Mouse (Mus musculus) thymus, postnatal 14 days (tissue): ENCODE measurements around the gene Zfp341.

Experiments
- DNase-seq: peaks from one replicate; pipeline ENCODE4 v3.0.0; 2021

Gene Zfp341

GRCm38 (mm10) chr2:154680337-154680736 is 67.2 kb downstream of the Zfp341 start:
- no peak for DNase-seq

- DNase-seq, result no peak
These were observed 67.8 kb downstream of the Zfp341 start for GRCm38 (mm10) chr2:154680941-154681340.

- no peak for DNase-seq
These were observed 69.6 kb downstream of the Zfp341 start for GRCm38 (mm10) chr2:154682712-154683111.

GRCm38 (mm10) chr2:154684901-154685470 is 71.9 kb downstream of the Zfp341 start:
- no peak for DNase-seq

- DNase-seq, result no peak
These were observed 72.7 kb downstream of the Zfp341 start for GRCm38 (mm10) chr2:154685772-154686171.

GRCm38 (mm10) chr2:154686819-154687218 is 73.7 kb downstream of the Zfp341 start:
- no peak for DNase-seq

GRCm38 (mm10) chr2:154689391-154689790 is 76.3 kb downstream of the Zfp341 start:
- DNase-seq, result no peak

GRCm38 (mm10) chr2:154690959-154691358 is 77.9 kb downstream of the Zfp341 start:
- DNase-seq, result no peak

- no peak for DNase-seq
These were observed 80.3 kb downstream of the Zfp341 start for GRCm38 (mm10) chr2:154693186-154693940.

- no peak for DNase-seq
These were observed 80.8 kb downstream of the Zfp341 start for GRCm38 (mm10) chr2:154693941-154694256.

GRCm38 (mm10) chr2:154695690-154696089 is 82.6 kb downstream of the Zfp341 start:
- no peak for DNase-seq
